In genomic region chr17:26675845-26676244, GRCm38 (mm10) we compare ENCODE assay signal across 8 mouse cellular contexts. TPM values are rescaled to one million over a fixed set of nuclear protein-coding genes. Genes with fewer than 3 reads are reported as not detected.
DNase-seq lines count a peak whose midpoint lies in the region; ATAC-seq and TF ChIP-seq lines count a peak whose summit lies in the region.

No protein-coding gene starts in this region.

- H3K4me2 ChIP-seq in embryonic facial prominence, embryonic 14.5 days (ENCODE audit: low read depth, low read length), result peak overlapping the region; percentile 62
- H3K4me2 ChIP-seq in intestine, embryonic 16.5 days (ENCODE audit: low read depth, low read length), result peak overlapping the region; percentile 80
- peak overlapping the region; percentile 82 for H3K4me2 ChIP-seq in neural tube, embryonic 13.5 days

- 21% methylated on average over 7 of the region's 7 CpGs for WGBS in embryonic facial prominence, embryonic 14.5 days
- 23% methylated on average over 7 of the region's 7 CpGs for WGBS in intestine, embryonic 16.5 days
- WGBS in neural tube, embryonic 13.5 days, result 27% methylated on average over 7 of the region's 7 CpGs

- H3K4me1 ChIP-seq in embryonic facial prominence, embryonic 14.5 days (ENCODE audit: control insufficient read depth, insufficient read depth, low read length), result peaks cover 13% of the 10 kb centered on the region
- H3K4me1 ChIP-seq in intestine, embryonic 16.5 days (ENCODE audit: control insufficient read depth, insufficient read depth, low read length), result peaks cover 11% of the 10 kb centered on the region; the same call in 1 of the 2 replicates
- peaks cover 32% of the 10 kb centered on the region for H3K4me1 ChIP-seq in neural tube, embryonic 13.5 days (replicated peaks)

- DNase-seq in left cerebral cortex, adult 2 months (ENCODE audit: extremely low spot score in 1 of 2, low spot score in 2 of 2), result no peak
- DNase-seq in left cerebral cortex, adult 11 months (ENCODE audit: low spot score), result no peak
- DNase-seq in embryonic facial prominence, embryonic 14.5 days (ENCODE audit: low spot score), result no peak
- DNase-seq in left cerebral cortex, adult 9 months (ENCODE audit: low spot score in 2 of 2), result no peak
- DNase-seq in adrenal gland, adult 18-20 months (ENCODE audit: low spot score in 2 of 2), result no peak
- DNase-seq in kidney, adult 18-20 months, result no peak

- peak overlapping the region; percentile 98 for H3K27ac ChIP-seq in left cerebral cortex, adult 2 months
- peak overlapping the region; percentile 90 for H3K27ac ChIP-seq in embryonic facial prominence, embryonic 14.5 days (replicated peaks; ENCODE audit: low read depth, low read length)
- H3K27ac ChIP-seq in intestine, embryonic 16.5 days (ENCODE audit: low read length), result no peak overlapping the region
- H3K27ac ChIP-seq in neural tube, embryonic 13.5 days (replicated peaks), result peak overlapping the region; percentile 61

- no peaks in the 10 kb centered on the region for H3K9me3 ChIP-seq in embryonic facial prominence, embryonic 14.5 days (ENCODE audit: control insufficient read depth, low read length)
- no peaks in the 10 kb centered on the region for H3K9me3 ChIP-seq in intestine, embryonic 16.5 days (ENCODE audit: control insufficient read depth, low read length)
- H3K9me3 ChIP-seq in neural tube, embryonic 13.5 days, result no peaks in the 10 kb centered on the region

- intact Hi-C loops in left cerebral cortex, adult 2 months (cut with DNase I), result loop anchor here (1.0 to 5.0 kb wide), 2 partner anchors 40 to 101 kb away; no protein-coding TSS in a partner anchor

- H3K36me3 ChIP-seq in embryonic facial prominence, embryonic 14.5 days (ENCODE audit: control insufficient read depth, insufficient read depth, low read length), result no peaks in the 10 kb centered on the region
- 0 out of 2 replicates have a peak, but pooled peaks cover 3% of the 10 kb centered on the region for H3K36me3 ChIP-seq in intestine, embryonic 16.5 days (ENCODE audit: control insufficient read depth, insufficient read depth, low read length)
- 0 out of 2 replicates have a peak, but pooled peaks cover 6% of the 10 kb centered on the region for H3K36me3 ChIP-seq in neural tube, embryonic 13.5 days

- no peaks in the 10 kb centered on the region for H3K27me3 ChIP-seq in embryonic facial prominence, embryonic 14.5 days (replicated peaks; ENCODE audit: control insufficient read depth, insufficient read depth, low read length)
- no peaks in the 10 kb centered on the region for H3K27me3 ChIP-seq in intestine, embryonic 16.5 days (replicated peaks; ENCODE audit: control insufficient read depth, insufficient read depth, low read length)
- 0 out of 2 replicates have a peak, but pooled peaks cover 8% of the 10 kb centered on the region for H3K27me3 ChIP-seq in neural tube, embryonic 13.5 days

- no peak for TF ChIP-seq CTCF in left cerebral cortex, adult 2 months (IDR thresholded peaks at IDR 0.05)

- peak overlapping the region; percentile 85 for H3K9ac ChIP-seq in embryonic facial prominence, embryonic 14.5 days (ENCODE audit: low read depth, low read length)
- H3K9ac ChIP-seq in intestine, embryonic 16.5 days (ENCODE audit: low read depth, low read length), result peak overlapping the region; percentile 90
- H3K9ac ChIP-seq in neural tube, embryonic 13.5 days, result peak overlapping the region; percentile 32; the same call in 1 of the 2 replicates

- ATAC-seq in embryonic facial prominence, embryonic 14.5 days (ENCODE audit: low read depth), result no peak
- ATAC-seq in intestine, embryonic 16.5 days, result peak; percentile 31
- peak; percentile 37 for ATAC-seq in neural tube, embryonic 13.5 days (ENCODE audit: low read depth)

- H3K4me3 ChIP-seq in left cerebral cortex, adult 2 months, result peak overlapping the region; percentile 95
- H3K4me3 ChIP-seq in embryonic facial prominence, embryonic 14.5 days (ENCODE audit: low read depth, low read length), result peak overlapping the region; percentile 92
- H3K4me3 ChIP-seq in intestine, embryonic 16.5 days (ENCODE audit: low read length), result peak overlapping the region; percentile 87
- H3K4me3 ChIP-seq in neural tube, embryonic 13.5 days, result peak overlapping the region; percentile 84

RNA-seq across cellular contexts. Expression of gene Atp6v0e, which starts 12.8 kb away (rescaled TPM):
- 10 to 100 TPM; 39.2 to 44.6 TPM for total RNA-seq in left cerebral cortex, adult 2 months (2021)
- polyA plus RNA-seq in embryonic facial prominence, embryonic 14.5 days (2014; fragmentation: Nextera tagmentation; extraction: Ambion mirVana), result 229 and 261 TPM in 2 replicates
- polyA plus RNA-seq in intestine, embryonic 16.5 days (2015; fragmentation: Nextera tagmentation; extraction: Ambion mirVana), result 311 and 334 TPM in 2 replicates
- 126 and 130 TPM in 2 replicates for polyA plus RNA-seq in neural tube, embryonic 13.5 days (2015; fragmentation: Nextera tagmentation; extraction: Ambion mirVana)
- total RNA-seq in adrenal gland, adult 18-20 months (2021), result 100 to 1,000 TPM; 215 to 234 TPM

RNA-seq across cellular contexts. Expression of gene Crebrf, which starts 39.6 kb away (rescaled TPM):
- total RNA-seq in left cerebral cortex, adult 2 months (2021), result 100 to 1,000 TPM; 150 TPM
- polyA plus RNA-seq in embryonic facial prominence, embryonic 14.5 days (2014; fragmentation: Nextera tagmentation; extraction: Ambion mirVana), result 4.2 and 5.1 TPM in 2 replicates
- 8.1 and 9.4 TPM in 2 replicates for polyA plus RNA-seq in intestine, embryonic 16.5 days (2015; fragmentation: Nextera tagmentation; extraction: Ambion mirVana)
- polyA plus RNA-seq in neural tube, embryonic 13.5 days (2015; fragmentation: Nextera tagmentation; extraction: Ambion mirVana), result 9.9 and 11.4 TPM in 2 replicates
- total RNA-seq in adrenal gland, adult 18-20 months (2021), result 10 to 100 TPM; 60.9 to 62.2 TPM

Comparison
In these comparisons a context has a peak if more than half of its experiments do, and no peak if none do; other contexts are left out.
1. H3K9ac ChIP-seq: peak in every context shown above with its lines; median percentile 90 in intestine, embryonic 16.5 days; 85 in embryonic facial prominence, embryonic 14.5 days; 32 in neural tube, embryonic 13.5 days.